ENCODE assay signal across 9 mouse cellular contexts in genomic region chr11:77491502-77492291, GRCm38 (mm10). TPM values are rescaled to one million over a fixed set of nuclear protein-coding genes. Genes with fewer than 3 reads are reported as not detected.
DNase-seq lines count a peak whose midpoint lies in the region; ATAC-seq and TF ChIP-seq lines count a peak whose summit lies in the region.
"Had no signal": no experiment of that assay in that cellular context is flagged by ENCODE, and none has a peak within 500 bp of the region (broad histone marks: within the 10 kb centered on the region; RNA-seq: fewer than 3 reads in every experiment).

No protein-coding gene starts in this region.

- H3K27ac ChIP-seq in MEL (ENCODE audit: control insufficient read depth, low read depth, low read length) = peak overlapping the region; percentile 96
- peak overlapping the region; percentile 97 for H3K27ac ChIP-seq in heart, embryonic 10.5 days
- H3K27ac ChIP-seq in kidney, embryonic 16.5 days (ENCODE audit: low read length) = peak overlapping the region; percentile 87

- H3K36me3 ChIP-seq in MEL (ENCODE audit: control insufficient read depth in 1 of 2, insufficient read depth in 2 of 2, low read length in 2 of 2) = peaks cover 0 to 31% of the 10 kb centered on the region in 2 experiments; a peak in 2 of 4 replicates
- no peaks in the 10 kb centered on the region for H3K36me3 ChIP-seq in heart, embryonic 10.5 days
- H3K36me3 ChIP-seq in kidney, embryonic 16.5 days (ENCODE audit: insufficient read depth, low read length) = no peaks in the 10 kb centered on the region

- H3K9me3 ChIP-seq in MEL (replicated peaks; ENCODE audit: insufficient read depth, low read length) = no peaks in the 10 kb centered on the region
- no peaks in the 10 kb centered on the region for H3K9me3 ChIP-seq in heart, embryonic 10.5 days
- no peaks in the 10 kb centered on the region for H3K9me3 ChIP-seq in kidney, embryonic 16.5 days (ENCODE audit: low read length)

- no peak; a peak in 1 of 4 replicates for TF ChIP-seq EP300 in MEL (IDR thresholded peaks at IDR 0.05; ENCODE audit: low read depth in 1 of 2, low read length in 2 of 2)

- TF ChIP-seq CTCF in MEL (IDR thresholded peaks at IDR 0.05 in 2 of 3, conservative IDR thresholded peaks at IDR 0.05 in 1 of 3; ENCODE audit: control insufficient read depth in 1 of 3, insufficient read depth in 1 of 3, low read depth in 2 of 3, low read length in 3 of 3, poor library complexity in 1 of 3, severe bottlenecking in 1 of 3) = no peak; a peak in 1 of 6 replicates

- WGBS in heart, embryonic 10.5 days = under 1% methylated on average over 23 of the region's 23 CpGs
- under 1% methylated on average over 23 of the region's 23 CpGs for WGBS in kidney, embryonic 16.5 days

- H3K9ac ChIP-seq in MEL (ENCODE audit: control insufficient read depth, low read depth, low read length, poor library complexity, severe bottlenecking) = peak overlapping the region; percentile 93
- peak overlapping the region; percentile 96 for H3K9ac ChIP-seq in kidney, embryonic 16.5 days (replicated peaks; ENCODE audit: low read length)

- no peak for TF ChIP-seq RAD21 in MEL (IDR thresholded peaks at IDR 0.05; ENCODE audit: low read depth, low read length)

- H3K79me2 ChIP-seq in MEL (ENCODE audit: control insufficient read depth, insufficient read depth, low read length, poor library complexity) = peaks cover 59% of the 10 kb centered on the region

- peak in 1 of 2 experiments; percentile 48; a peak in 2 of 4 replicates for TF ChIP-seq POLR2A in MEL (IDR thresholded peaks at IDR 0.05; ENCODE audit: control insufficient read depth in 1 of 2, insufficient read depth in 1 of 2, low read depth in 1 of 2, low read length in 2 of 2, poor library complexity in 1 of 2)

- peaks cover 2 to 41% of the 10 kb centered on the region in 2 experiments; a peak in 3 of 4 replicates for H3K4me1 ChIP-seq in MEL (ENCODE audit: control insufficient read depth in 1 of 2, insufficient read depth in 2 of 2, low read length in 2 of 2)
- H3K4me1 ChIP-seq in heart, embryonic 10.5 days = peaks cover 76% of the 10 kb centered on the region
- peaks cover 69% of the 10 kb centered on the region for H3K4me1 ChIP-seq in kidney, embryonic 16.5 days (ENCODE audit: insufficient read depth, low read length)

- ATAC-seq in kidney, embryonic 16.5 days (ENCODE audit: low FRiP score, low TSS enrichment) = peak; percentile 72

- H3K4me3 ChIP-seq in MEL (ENCODE audit: control insufficient read depth in 1 of 2, insufficient read depth in 1 of 2, low read depth in 2 of 2, low read length in 2 of 2) = peak overlapping the region; percentile 86 to 90
- peak overlapping the region; percentile 99 for H3K4me3 ChIP-seq in heart, embryonic 10.5 days
- peak overlapping the region; percentile 92 for H3K4me3 ChIP-seq in kidney, embryonic 16.5 days (ENCODE audit: low read length)

- DNase-seq in adrenal gland, adult (ENCODE audit: inconsistent age in 2 of 2, low spot score in 1 of 2) = peak; percentile 75 to 91
- DNase-seq in adrenal gland, postnatal 4 days (ENCODE audit: low spot score in 2 of 2) = no peak
- DNase-seq in MEL (ENCODE audit: low read depth, low spot score) = peak; percentile 94
- DNase-seq in embryo, embryonic 10.5 days (ENCODE audit: low spot score) = peak; percentile 90
- DNase-seq in heart, embryonic 10.5 days (ENCODE audit: low spot score) = peak; percentile 93
- peak; percentile 88 for DNase-seq in lung, postnatal 10 days
- peak; percentile 61 for DNase-seq in right cerebral cortex, postnatal 4 days

- H3K4me2 ChIP-seq in kidney, embryonic 16.5 days (replicated peaks; ENCODE audit: low read depth, low read length) = peak overlapping the region; percentile 91

- no peaks in the 10 kb centered on the region for H3K27me3 ChIP-seq in MEL (ENCODE audit: control insufficient read depth in 1 of 2, insufficient read depth in 2 of 2, low read length in 2 of 2)
- 0 out of 2 replicates have a peak, but pooled peaks cover 4% of the 10 kb centered on the region for H3K27me3 ChIP-seq in heart, embryonic 10.5 days (ENCODE audit: insufficient read depth, poor library complexity, severe bottlenecking)
- no peaks in the 10 kb centered on the region for H3K27me3 ChIP-seq in kidney, embryonic 16.5 days (ENCODE audit: insufficient read depth, low read length)

TF ChIP-seq in MEL, 35 proteins besides CTCF, POLR2A, EP300 and RAD21 (continues in another document):
- TF ChIP-seq POLR2AphosphoS5 (IDR thresholded peaks at IDR 0.05; ENCODE audit: borderline replicate concordance, low read depth, low read length) = no peak
- TF ChIP-seq TAL1 (IDR thresholded peaks at IDR 0.05; ENCODE audit: low read length) = no peak
- no peak for TF ChIP-seq GATA1 (IDR thresholded peaks at IDR 0.05; ENCODE audit: low read depth, low read length)
- TF ChIP-seq MAFK (IDR thresholded peaks at IDR 0.05; ENCODE audit: borderline replicate concordance, low read depth, low read length) = no peak
- no peak for TF ChIP-seq KAT2A (conservative IDR thresholded peaks at IDR 0.05; ENCODE audit: low read depth, low read length)
- TF ChIP-seq RCOR1 (IDR thresholded peaks at IDR 0.05; ENCODE audit: low read depth, low read length) = no peak
- TF ChIP-seq ZNF384 (IDR thresholded peaks at IDR 0.05; ENCODE audit: low read depth, low read length) = no peak
- TF ChIP-seq MXI1 (IDR thresholded peaks at IDR 0.05; ENCODE audit: low read depth, low read length) = peak; percentile 93
- TF ChIP-seq ETS1 (IDR thresholded peaks at IDR 0.05; ENCODE audit: low read depth, low read length) = peak; percentile 25
- no peak for TF ChIP-seq CHD1 (IDR thresholded peaks at IDR 0.05; ENCODE audit: low read depth, low read length)
- TF ChIP-seq E2F4 (IDR thresholded peaks at IDR 0.05; ENCODE audit: borderline replicate concordance, low read depth, low read length) = no peak
- TF ChIP-seq MAX (IDR thresholded peaks at IDR 0.05; ENCODE audit: low read length) = peak; percentile 97
- peak; percentile 84; the same call in 1 of the 2 replicates for TF ChIP-seq MYC (IDR thresholded peaks at IDR 0.05; ENCODE audit: low read depth, low read length)
- 0 out of 2 replicates have a peak, but pooled peaks have one; percentile 28 for TF ChIP-seq ZMIZ1 (IDR thresholded peaks at IDR 0.05; ENCODE audit: low read depth, low read length)
- no peak for TF ChIP-seq NRF1 (IDR thresholded peaks at IDR 0.05; ENCODE audit: insufficient read depth, low read depth, low read length, poor library complexity, severe bottlenecking)
- TF ChIP-seq SMC3 (IDR thresholded peaks at IDR 0.05; ENCODE audit: low read depth, low read length) = no peak
- no peak for TF ChIP-seq CHD2 (IDR thresholded peaks at IDR 0.05; ENCODE audit: low read length)
- TF ChIP-seq SIN3A (IDR thresholded peaks at IDR 0.05; ENCODE audit: low read length) = peak; percentile 38
- TF ChIP-seq ZC3H11A (IDR thresholded peaks at IDR 0.05; ENCODE audit: low read depth, low read length) = no peak
- TF ChIP-seq BHLHE40 (IDR thresholded peaks at IDR 0.05; ENCODE audit: borderline replicate concordance, low read depth, low read length) = 0 out of 2 replicates have a peak, but pooled peaks have one; percentile 6
- no peak for TF ChIP-seq TCF12 (IDR thresholded peaks at IDR 0.05; ENCODE audit: low read depth, low read length)
- peak; percentile 12; the same call in 1 of the 2 replicates for TF ChIP-seq MAZ (IDR thresholded peaks at IDR 0.05; ENCODE audit: low read depth, low read length)
- TF ChIP-seq GABPA (IDR thresholded peaks at IDR 0.05; ENCODE audit: low read depth, low read length) = no peak
- no peak for TF ChIP-seq ELF1 (IDR thresholded peaks at IDR 0.05; ENCODE audit: low read depth, low read length)
- no peak; the same call in 1 of the 2 replicates for TF ChIP-seq HCFC1 (IDR thresholded peaks at IDR 0.05; ENCODE audit: low read depth, low read length)

RNA-seq across cellular contexts. Expression of gene Git1, which starts 1.7 kb away (rescaled TPM):
- 10 to 100 TPM; 79.8 to 87.9 TPM for total RNA-seq in adrenal gland, postnatal 4 days (2021)
- total RNA-seq in MEL (2012; rRNA removed) = 32.0 and 33.1 TPM in 2 replicates
- 10 to 100 TPM in 1 of 2 experiments, not detected in 1; 81.4 TPM for polyA plus RNA-seq in MEL (2012; ENCODE audit: insufficient read depth in 1 of 2, insufficient read length in 2 of 2, low read depth in 1 of 2, low replicate concordance in 2 of 2, missing spikeins in 1 of 2)
- polyA plus RNA-seq in heart, embryonic 10.5 days (2016; fragmentation: Nextera tagmentation; extraction: Ambion mirVana) = 9.0 and 11.9 TPM in 2 replicates
- 9.7 and 13.0 TPM in 2 replicates for polyA plus RNA-seq in kidney, embryonic 16.5 days (2015; fragmentation: Nextera tagmentation; extraction: Ambion mirVana)

RNA-seq across cellular contexts. Expression of gene Ankrd13b, which starts 2.2 kb away (rescaled TPM):
- total RNA-seq in adrenal gland, postnatal 4 days (2021) = 10 to 100 TPM; 16.3 to 21.8 TPM
- total RNA-seq in MEL (2012; rRNA removed) = 20.9 and 22.6 TPM in 2 replicates
- 10 to 100 TPM in 1 of 2 experiments, not detected in 1; 54.0 TPM for polyA plus RNA-seq in MEL (2012; ENCODE audit: insufficient read depth in 1 of 2, insufficient read length in 2 of 2, low read depth in 1 of 2, low replicate concordance in 2 of 2, missing spikeins in 1 of 2)
- polyA plus RNA-seq in heart, embryonic 10.5 days (2016; fragmentation: Nextera tagmentation; extraction: Ambion mirVana) = 2.5 and 3.5 TPM in 2 replicates
- 3.5 and 4.0 TPM in 2 replicates for polyA plus RNA-seq in kidney, embryonic 16.5 days (2015; fragmentation: Nextera tagmentation; extraction: Ambion mirVana)

RNA-seq across cellular contexts. Expression of gene Abhd15, which starts 23.2 kb away (rescaled TPM):
- 10 to 100 TPM; 12.4 to 17.0 TPM for total RNA-seq in adrenal gland, postnatal 4 days (2021)
- 1.7 and 1.8 TPM in 2 replicates for total RNA-seq in MEL (2012; rRNA removed)
- 1 to 10 TPM in 1 of 2 experiments, not detected in 1; 1.9 TPM for polyA plus RNA-seq in MEL (2012; ENCODE audit: insufficient read depth in 1 of 2, insufficient read length in 2 of 2, low read depth in 1 of 2, low replicate concordance in 2 of 2, missing spikeins in 1 of 2)
- 1.6 and 1.9 TPM in 2 replicates for polyA plus RNA-seq in heart, embryonic 10.5 days (2016; fragmentation: Nextera tagmentation; extraction: Ambion mirVana)
- 2.0 and 2.2 TPM in 2 replicates for polyA plus RNA-seq in kidney, embryonic 16.5 days (2015; fragmentation: Nextera tagmentation; extraction: Ambion mirVana)

RNA-seq across cellular contexts. Expression of gene Trp53i13, which starts 24.1 kb away (rescaled TPM):
- 10 to 100 TPM; 17.5 to 19.1 TPM for total RNA-seq in adrenal gland, postnatal 4 days (2021)
- 6.0 and 6.6 TPM in 2 replicates for total RNA-seq in MEL (2012; rRNA removed)
- polyA plus RNA-seq in MEL (2012; ENCODE audit: insufficient read depth in 1 of 2, insufficient read length in 2 of 2, low read depth in 1 of 2, low replicate concordance in 2 of 2, missing spikeins in 1 of 2) = 10 to 100 TPM in 1 of 2 experiments, not detected in 1; 12.3 TPM
- polyA plus RNA-seq in heart, embryonic 10.5 days (2016; fragmentation: Nextera tagmentation; extraction: Ambion mirVana) = 25.2 and 30.2 TPM in 2 replicates
- polyA plus RNA-seq in kidney, embryonic 16.5 days (2015; fragmentation: Nextera tagmentation; extraction: Ambion mirVana) = 34.1 and 36.1 TPM in 2 replicates

RNA-seq across cellular contexts. Expression of gene Gm10392, which starts 27.3 kb away (rescaled TPM):
- total RNA-seq in adrenal gland, postnatal 4 days (2021) = not detected
- total RNA-seq in MEL (2012; rRNA removed) = 0.20 and 0.27 TPM in 2 replicates
- polyA plus RNA-seq in MEL (2012; ENCODE audit: insufficient read depth in 1 of 2, insufficient read length in 2 of 2, low read depth in 1 of 2, low replicate concordance in 2 of 2, missing spikeins in 1 of 2) = under 1 TPM in 1 of 2 experiments, not detected in 1; 0.10 TPM
- polyA plus RNA-seq in heart, embryonic 10.5 days (2016; fragmentation: Nextera tagmentation; extraction: Ambion mirVana) = 0.11 TPM in 1 of 2 replicates, not detected in the other
- not detected in 2 replicates for polyA plus RNA-seq in kidney, embryonic 16.5 days (2015; fragmentation: Nextera tagmentation; extraction: Ambion mirVana)
- total RNA-seq: left cerebral cortex, adult 18-20 months had no signal

Comparison
In these comparisons a context has a peak if more than half of its experiments do, and no peak if none do; other contexts are left out.
1. DNase-seq: peak in adrenal gland, adult (2 of 2), MEL (single experiment), embryo, embryonic 10.5 days (single experiment), heart, embryonic 10.5 days (single experiment), lung, postnatal 10 days (single experiment) and right cerebral cortex, postnatal 4 days (single experiment); none in adrenal gland, postnatal 4 days (0 of 2).
2. Peak in every context shown above with its lines, with median percentiles within 50 percentile points of each other: H3K27ac ChIP-seq and H3K4me3 ChIP-seq.